Mouse (Mus musculus): Measurements from ENCODE around the gene Vps35. TPM values are rescaled to one million over a fixed set of nuclear protein-coding genes. Genes with fewer than 3 reads are reported as not detected.

The Vps35 gene
- polyA plus RNA-seq (2017; shearing (Covaris generic)), result 131 TPM

DNA sequence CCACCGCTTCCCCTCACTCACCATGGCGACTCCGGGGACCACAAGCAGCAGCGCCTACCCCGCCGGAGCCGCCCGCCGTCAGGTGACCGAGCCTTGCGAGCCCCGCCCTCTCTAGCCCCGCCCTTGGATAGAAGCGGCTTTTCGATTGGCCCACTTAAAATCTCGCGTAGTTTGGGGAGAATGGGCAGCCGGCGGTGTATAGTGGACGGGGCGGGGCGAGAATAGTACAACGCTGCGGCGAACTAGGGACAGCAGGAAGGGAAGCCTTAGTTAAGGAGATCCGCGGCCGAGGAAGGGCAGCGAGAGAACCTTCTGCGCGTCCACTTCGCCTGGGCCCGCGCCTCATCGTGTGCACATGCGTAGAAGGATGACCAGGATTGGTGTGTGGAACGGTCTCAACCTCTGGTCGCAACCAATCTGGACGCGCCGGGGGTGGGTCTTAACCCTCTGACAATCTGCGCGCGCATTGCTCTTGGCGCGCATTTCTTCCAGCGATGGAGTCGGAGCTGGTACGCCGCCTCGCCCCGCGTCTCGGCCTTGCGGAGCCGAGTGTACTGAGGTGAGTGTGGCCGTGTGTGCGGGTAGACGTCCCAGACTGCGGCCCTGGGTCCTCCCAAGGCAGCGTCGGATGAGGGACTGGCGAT, at the start of gene Vps35, which contains the start of gene Orc6:
Vps35 (minus strand) TSS at position 369 of the 644 bp plus-strand sequence.
Orc6 (plus strand) TSS at position 199 of the 644 bp plus-strand sequence.

DNA sequence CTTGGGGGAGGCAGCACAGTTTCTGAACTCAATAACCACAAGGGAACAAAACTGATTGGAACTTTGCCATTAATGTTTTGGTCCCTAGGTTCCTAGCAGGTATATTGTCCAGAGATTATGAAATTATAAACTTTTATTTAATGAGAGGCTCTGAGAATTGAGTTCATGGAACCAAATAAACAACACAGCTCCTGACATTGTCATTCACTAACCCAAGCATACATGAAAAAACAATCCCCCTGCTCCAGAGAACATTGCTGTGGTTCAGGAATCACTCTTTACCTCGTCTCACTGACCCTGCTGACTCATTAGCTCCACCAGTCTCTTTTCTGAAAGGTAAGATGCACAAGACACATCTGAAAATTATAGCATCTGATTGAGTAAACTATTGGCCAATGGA, 73.9 kb downstream of the Vps35 start, which contains the start of gene Olfr371:
Olfr371 (plus strand) TSS at position 301 of the 400 bp plus-strand sequence.

Other genes with a start within 250 kb of the Vps35 start
- gene Fbxw9, start 239.7 kb downstream of the Vps35 start, polyA plus RNA-seq (2017; shearing (Covaris generic)), result 9.1 TPM
- gene Gm5741, start 231.8 kb downstream of the Vps35 start, polyA plus RNA-seq (2017; shearing (Covaris generic)), result 2.4 TPM
- 82.7 TPM for gene Dhps, start 228.0 kb downstream of the Vps35 start, polyA plus RNA-seq (2017; shearing (Covaris generic))
- gene Wdr83os, start 219.1 kb downstream of the Vps35 start, polyA plus RNA-seq (2017; shearing (Covaris generic)), result 178 TPM
- 40.6 TPM for gene Wdr83, start 218.5 kb downstream of the Vps35 start, polyA plus RNA-seq (2017; shearing (Covaris generic))
- 177 TPM for gene Man2b1, start 216.5 kb downstream of the Vps35 start, polyA plus RNA-seq (2017; shearing (Covaris generic))
- gene Zfp791, start 176.7 kb downstream of the Vps35 start, polyA plus RNA-seq (2017; shearing (Covaris generic)), result not detected
- not detected for gene Cks1brt, start 147.9 kb downstream of the Vps35 start, polyA plus RNA-seq (2017; shearing (Covaris generic))
- gene Olfr371, start 73.8 kb downstream of the Vps35 start, polyA plus RNA-seq (2017; shearing (Covaris generic)), result not detected
- gene Orc6, start 170 bp downstream of the Vps35 start, polyA plus RNA-seq (2017; shearing (Covaris generic)), result 25.7 TPM
- not detected for gene Mylk3, start 86.5 kb upstream of the Vps35 start, polyA plus RNA-seq (2017; shearing (Covaris generic))
- 45.5 TPM for gene 4921524J17Rik, start 133.0 kb upstream of the Vps35 start, polyA plus RNA-seq (2017; shearing (Covaris generic))
- gene Gpt2, start 192.8 kb upstream of the Vps35 start, polyA plus RNA-seq (2017; shearing (Covaris generic)), result 0.41 TPM